Mouse (Mus musculus): ENCODE data around the gene Gmcl1. TPM values are rescaled to one million over a fixed set of nuclear protein-coding genes. Genes with fewer than 3 reads are reported as not detected.

The Gmcl1 gene
- 48.4 TPM for polyA plus RNA-seq (2017; shearing (Covaris generic))

DNA sequence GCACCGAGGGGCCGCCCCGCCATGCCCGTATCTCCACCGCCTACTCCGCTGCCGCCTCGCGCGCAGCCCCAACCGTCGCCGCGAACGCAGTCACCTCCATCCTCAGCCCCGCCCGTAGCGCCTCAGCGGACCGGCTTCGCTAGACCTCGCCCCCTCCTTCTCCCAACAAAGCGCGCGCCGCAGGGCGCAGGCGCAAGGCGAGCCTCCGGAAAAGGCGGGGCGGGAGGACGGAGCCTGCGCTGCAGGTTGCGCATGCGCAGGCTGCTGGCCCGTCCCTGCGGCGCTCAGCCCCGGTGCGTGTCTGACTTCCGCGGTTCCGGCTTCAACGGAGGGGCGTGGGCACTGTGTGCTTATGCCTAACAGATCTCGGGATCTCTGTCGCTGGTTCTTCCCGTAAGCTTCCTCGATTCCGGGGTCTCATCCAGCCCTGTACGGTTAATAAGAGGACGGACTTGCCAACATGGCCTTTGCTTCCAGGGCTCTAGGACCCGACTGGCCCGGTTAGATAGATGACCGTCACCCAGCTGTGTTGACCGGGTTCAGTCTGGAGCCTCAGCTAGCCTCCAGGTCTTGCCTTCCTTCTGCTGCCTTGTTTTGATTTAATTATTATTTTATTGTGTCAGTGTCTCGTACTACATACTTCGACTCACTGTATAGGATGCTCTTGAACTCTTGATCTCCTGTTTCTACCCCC lies at the start of gene Gmcl1:
TSS of gene Gmcl1 (minus strand) at position 201 of the 694 bp plus-strand sequence.

DNA sequence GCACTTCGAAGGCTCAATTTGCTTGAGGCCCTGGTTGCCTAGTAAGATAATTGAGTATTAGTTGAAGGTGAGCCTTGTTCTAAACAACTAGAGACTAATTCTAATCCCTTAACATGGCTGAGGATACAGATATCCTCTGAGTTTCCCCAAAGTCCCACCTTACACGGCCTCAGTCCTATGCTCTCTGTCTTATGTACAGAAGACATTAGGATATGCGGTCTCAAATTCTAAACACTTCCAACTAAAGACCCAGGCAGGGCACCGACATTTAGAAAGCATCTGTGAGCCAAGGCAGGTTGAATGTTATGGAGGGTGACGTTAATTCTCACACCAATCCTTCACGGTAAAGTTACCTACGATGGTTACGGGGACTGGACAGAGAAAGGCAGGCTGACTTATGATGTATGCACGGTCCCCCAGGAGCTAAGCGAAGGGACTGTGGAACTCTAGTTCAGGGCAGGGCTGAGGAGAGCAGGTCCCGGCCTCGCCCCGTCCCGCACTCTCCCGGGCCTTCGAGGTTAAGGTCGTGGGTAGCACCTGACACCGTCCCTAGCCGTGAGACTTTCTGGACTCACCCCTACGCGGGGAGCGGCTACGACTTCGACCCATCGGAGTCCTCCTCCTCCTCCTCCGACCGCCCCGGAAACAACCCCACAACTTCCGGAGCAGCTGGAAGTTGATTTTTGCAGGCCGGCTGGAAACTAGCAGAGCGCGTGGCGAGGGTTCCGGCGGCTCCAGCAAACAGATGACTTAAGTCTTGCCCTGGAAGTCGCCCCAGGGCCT lies 49.1 kb downstream of the Gmcl1 start, which contains the start of gene Snrnp27:
TSS of gene Snrnp27 (minus strand) at position 651 of the 783 bp plus-strand sequence.

DNA sequence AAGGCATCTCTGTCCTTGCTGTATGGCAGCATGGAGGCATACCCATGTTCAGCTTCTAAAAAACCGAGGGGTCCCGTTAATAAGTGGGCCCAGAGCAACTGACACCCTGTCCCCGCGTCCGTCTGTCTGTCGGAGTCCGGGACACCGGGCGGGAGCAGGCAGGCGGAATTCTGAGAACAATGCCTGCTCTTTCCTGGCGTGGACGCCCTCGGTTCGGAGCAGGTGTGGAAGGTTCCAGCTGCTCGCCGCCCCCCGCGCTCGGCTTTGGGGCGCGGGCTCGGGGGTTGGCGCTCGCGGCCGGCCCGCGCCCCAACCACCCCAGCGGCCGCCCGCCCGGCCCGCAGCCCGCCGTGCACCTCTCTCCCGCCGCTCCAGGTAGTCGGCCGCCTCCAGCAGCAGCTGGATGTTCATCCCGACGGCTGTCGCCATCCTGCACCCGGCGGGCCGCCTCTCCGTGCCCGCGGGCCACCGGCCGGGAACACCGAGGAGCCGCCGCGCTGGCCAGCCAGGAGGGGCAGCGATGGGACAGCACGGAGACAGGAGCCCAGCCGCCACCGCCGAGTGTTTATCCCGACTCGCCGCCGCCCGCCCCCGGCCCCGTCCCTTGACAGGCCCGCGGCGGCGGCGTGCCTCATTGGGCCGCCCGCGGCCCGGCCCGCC lies 64.5 kb downstream of the Gmcl1 start, which contains the start of gene Mxd1:
TSS of gene Mxd1 (minus strand) at position 582 of the 660 bp plus-strand sequence.

Other genes with a start within 250 kb of the Gmcl1 start
- 353 TPM for gene Pcbp1, start 207.1 kb downstream of the Gmcl1 start, polyA plus RNA-seq (2017; shearing (Covaris generic))
- not detected for gene Asprv1, start 105.2 kb downstream of the Gmcl1 start, polyA plus RNA-seq (2017; shearing (Covaris generic))
- gene Mxd1, start 64.2 kb downstream of the Gmcl1 start, polyA plus RNA-seq (2017; shearing (Covaris generic)) = 252 TPM
- 47.7 TPM for gene Snrnp27, start 48.9 kb downstream of the Gmcl1 start, polyA plus RNA-seq (2017; shearing (Covaris generic))
- gene Anxa4, start 60.2 kb upstream of the Gmcl1 start, polyA plus RNA-seq (2017; shearing (Covaris generic)) = 0.88 TPM
- gene Aak1, start 116.1 kb upstream of the Gmcl1 start, polyA plus RNA-seq (2017; shearing (Covaris generic)) = 112 TPM